Mouse (Mus musculus): ENCODE results near the gene Trp53i11.

Trp53i11 gene

GRCm38 (mm10) chr2:93187323-93187996, at the start of gene Trp53i11:
TSS of gene Trp53i11 (plus strand) at chr2:93187548.
- peak; percentile 84 to 87 for DNase-seq

- no peak for DNase-seq
These were observed 47.9 kb upstream of the Trp53i11 start for GRCm38 (mm10) chr2:93139476-93139875.

- no peak for DNase-seq
These were observed 46.0 kb upstream of the Trp53i11 start for GRCm38 (mm10) chr2:93141329-93141728.

GRCm38 (mm10) chr2:93142616-93143015, 44.7 kb upstream of the Trp53i11 start:
- peak; percentile 58 to 75 for DNase-seq

- DNase-seq, result no peak
These were observed 43.2 kb upstream of the Trp53i11 start for GRCm38 (mm10) chr2:93144126-93144525.

DNA sequence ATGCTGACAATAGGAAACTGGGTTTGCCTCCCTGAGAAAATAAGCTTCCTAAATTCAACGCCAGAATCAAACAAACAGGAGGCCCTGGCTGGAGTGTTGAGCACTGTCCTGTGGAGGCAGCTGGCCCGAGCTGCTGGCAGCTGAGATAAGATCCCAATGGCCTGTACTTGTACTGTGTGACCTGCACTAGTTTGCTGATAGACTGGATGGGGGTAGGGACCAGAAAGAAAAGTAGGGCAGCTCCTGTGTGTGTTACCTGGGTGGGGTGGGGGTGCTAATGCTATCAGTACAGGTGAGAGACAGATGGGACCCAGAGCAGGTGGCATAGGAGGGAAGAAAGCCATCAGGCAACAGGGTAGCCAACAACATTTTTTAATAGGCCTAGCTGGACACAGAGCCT, 37.3 kb upstream of the Trp53i11 start:
- DNase-seq, result no peak

DNA sequence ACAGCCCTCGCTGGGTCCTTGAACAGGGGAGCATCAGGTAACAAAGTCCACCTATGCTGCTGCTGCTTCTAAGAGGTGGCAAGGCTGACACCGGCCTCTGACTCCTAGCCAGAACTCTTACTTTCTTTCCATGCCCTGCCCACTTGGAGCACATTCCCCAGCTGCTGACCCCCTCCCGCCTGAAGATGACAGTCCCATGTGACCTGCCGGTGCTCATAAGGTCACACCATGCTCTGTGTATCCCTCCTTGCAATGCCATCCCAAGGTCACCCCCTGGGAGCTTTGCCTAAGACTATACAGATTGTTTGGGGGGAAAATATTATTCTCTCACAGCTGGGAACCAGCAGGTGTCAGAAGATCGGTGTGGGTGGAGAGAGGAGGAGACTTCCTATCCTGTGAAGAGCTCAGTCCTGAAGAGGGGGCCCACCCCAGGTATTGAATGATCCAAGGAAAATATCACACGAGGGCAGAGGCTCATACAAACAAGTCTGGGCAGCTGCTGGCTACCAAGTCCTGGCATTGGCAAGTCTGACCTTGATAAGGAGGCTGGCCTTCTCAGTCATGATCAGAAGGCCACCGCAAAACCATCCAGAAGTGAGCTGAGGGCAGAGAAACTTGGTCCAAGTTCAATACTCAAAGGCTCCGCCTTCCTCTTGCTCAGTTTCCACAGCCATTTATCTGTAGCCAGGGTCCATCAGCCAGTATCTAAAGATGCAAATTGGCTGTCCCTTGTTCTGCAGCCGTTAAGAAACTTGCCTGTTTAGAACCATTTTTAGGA, 36.5 kb upstream of the Trp53i11 start:
- no peak for DNase-seq

DNA sequence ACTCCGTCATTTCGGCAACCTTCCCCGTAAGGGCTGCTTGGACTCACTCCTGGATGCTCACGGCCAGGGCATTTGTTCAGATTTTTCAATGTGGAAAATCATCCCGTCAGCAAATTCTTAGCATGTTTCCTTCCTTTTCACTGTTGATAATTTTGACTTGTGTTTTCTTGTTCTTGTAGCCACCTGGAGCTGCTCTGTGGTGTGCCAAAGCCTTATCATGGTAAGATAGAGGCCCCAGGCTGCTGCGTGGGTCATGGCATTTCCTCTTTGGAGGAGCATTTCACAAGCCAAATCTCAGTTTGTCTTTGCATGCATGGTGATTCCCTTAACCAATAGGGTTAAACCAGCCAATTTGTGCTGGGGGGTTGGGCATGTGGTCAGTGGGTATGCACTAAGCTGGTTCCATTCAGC, 35.2 kb upstream of the Trp53i11 start:
- no peak for DNase-seq

- DNase-seq, result no peak
These were observed 34.4 kb upstream of the Trp53i11 start for GRCm38 (mm10) chr2:93152883-93153491.

DNA sequence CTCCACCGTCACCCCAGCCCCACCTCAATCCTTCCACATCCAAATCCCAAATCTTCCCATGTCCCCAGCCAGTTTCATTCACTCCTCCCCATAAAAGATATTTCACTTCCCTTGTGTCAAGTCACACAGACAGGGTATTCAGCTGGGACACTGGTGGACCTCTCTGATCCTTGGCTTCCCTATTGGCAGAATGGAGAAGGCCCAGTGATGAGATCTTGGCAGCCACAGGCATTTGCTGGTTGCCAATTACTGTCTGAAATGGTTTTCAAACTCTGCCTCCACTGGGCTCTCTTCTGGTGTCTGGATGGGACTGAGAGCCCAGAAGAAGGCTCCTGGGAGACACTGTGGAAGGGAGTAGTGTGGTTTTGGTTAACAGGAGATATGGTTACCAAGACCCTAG, 33.5 kb upstream of the Trp53i11 start:
- no peak for DNase-seq

GRCm38 (mm10) chr2:93154486-93155032, 32.8 kb upstream of the Trp53i11 start:
- no peak for DNase-seq

- DNase-seq, result no peak
These were observed 26.8 kb upstream of the Trp53i11 start for GRCm38 (mm10) chr2:93160467-93161035.

GRCm38 (mm10) chr2:93161914-93162664, 25.3 kb upstream of the Trp53i11 start:
- no peak for DNase-seq

DNA sequence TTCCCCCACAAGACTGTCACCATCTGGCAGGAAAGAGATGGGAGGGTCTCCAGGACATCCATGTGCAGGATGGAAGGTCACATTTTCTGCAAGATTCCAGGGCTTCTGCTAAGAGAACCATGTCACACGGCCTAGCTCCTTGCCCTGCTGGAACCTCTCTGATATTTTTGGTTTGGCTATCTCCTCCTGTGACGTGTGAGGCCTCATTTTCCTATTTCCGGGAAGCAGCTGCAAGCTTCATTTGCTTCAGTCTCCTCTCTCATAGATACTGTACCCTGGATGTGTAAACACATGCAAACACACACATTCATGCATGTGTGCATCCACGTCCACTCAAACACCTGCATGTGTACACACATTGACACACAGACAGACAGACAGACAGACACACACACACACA, 24.6 kb upstream of the Trp53i11 start:
- DNase-seq, result peak in 1 of 2 experiments; percentile 25

- peak in 1 of 2 experiments; percentile 40 for DNase-seq
These were observed 24.0 kb upstream of the Trp53i11 start for GRCm38 (mm10) chr2:93163317-93163716.

GRCm38 (mm10) chr2:93163750-93164335, 23.5 kb upstream of the Trp53i11 start:
- no peak for DNase-seq

DNA sequence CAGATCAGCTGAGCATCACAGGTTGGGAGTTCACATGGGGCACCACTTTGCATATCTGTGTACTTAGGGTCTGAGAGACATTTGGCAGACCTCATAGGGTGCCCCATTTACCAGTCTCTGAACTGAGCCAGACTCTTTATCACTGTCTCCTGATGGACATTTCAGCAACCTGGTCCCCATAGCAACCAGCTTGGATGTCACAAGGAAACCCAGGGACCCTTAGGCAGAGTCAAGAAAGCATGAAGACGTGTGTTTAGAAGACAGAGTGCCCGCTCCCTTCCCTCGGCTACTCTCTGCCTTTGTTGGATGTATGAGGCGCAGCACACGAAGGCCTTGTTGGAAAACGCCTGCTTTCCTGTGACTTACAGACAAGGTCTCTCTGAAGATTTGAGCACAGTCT, 21.1 kb upstream of the Trp53i11 start:
- DNase-seq, result no peak

- no peak for DNase-seq
These were observed 20.5 kb upstream of the Trp53i11 start for GRCm38 (mm10) chr2:93166734-93167406.

DNA sequence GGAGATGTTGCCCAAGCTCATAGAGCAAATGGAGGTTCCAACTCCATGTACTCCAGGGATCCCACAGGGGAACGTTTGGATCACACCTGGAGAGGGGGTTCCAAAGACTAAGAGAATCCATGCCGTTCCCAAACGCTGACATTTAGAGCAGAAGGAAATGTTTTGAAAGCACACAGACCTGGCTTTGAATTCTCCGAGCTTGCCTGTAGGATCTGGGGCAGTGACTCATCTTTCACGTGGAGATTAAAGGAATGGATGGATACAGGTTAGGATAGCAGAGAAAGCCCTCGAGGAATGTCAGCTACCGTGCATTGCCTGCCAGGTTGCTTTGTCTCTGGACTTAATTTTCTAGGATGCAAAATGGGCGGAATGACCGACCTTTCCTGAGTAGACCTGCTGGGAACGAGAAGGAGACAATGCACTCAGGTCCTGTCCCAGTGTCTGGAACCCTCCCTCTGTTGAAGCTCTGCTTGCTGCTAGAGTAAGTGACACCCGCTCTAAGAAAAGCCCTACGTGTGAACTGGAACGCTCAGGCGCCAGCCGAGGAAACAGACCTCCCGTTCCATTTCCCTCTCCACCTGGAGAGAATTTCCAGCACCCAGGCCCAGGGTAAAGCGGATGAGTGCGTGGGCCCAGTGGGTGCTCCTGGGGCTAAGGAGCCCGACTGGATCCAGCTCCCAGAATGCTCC, 17.0 kb upstream of the Trp53i11 start:
- DNase-seq, result no peak

GRCm38 (mm10) chr2:93170845-93171200, 16.5 kb upstream of the Trp53i11 start:
- DNase-seq, result no peak

DNA sequence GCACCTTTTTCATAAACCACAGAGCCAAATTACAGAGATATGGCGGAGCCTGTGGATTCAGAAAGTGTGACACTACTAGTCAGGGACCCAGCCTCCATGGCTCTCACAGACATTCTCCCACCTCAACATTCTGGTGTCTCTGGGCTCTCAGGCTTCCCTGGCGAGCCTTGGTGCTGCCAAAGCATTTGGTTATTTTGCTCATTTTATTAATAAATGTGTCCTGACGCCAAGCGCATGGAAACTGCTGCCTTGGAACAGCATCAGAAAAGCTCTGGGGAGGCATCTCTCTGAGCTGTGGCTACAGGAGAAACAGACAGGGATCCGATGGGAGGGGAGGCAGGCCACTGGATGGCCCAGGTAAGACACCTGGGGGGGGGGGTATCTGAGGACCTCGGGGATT, 15.4 kb upstream of the Trp53i11 start:
- no peak for DNase-seq
